Mouse (Mus musculus): ENCODE measurements around the gene Ccsap. TPM values are rescaled to one million over a fixed set of nuclear protein-coding genes. Genes with fewer than 3 reads are reported as not detected.
A peak's percentile ranks its signal among the peaks of the same experiment; 100 is the strongest.

Ccsap gene
- 6.8 and 7.1 TPM in 2 replicates for polyA plus RNA-seq (2014; fragmentation: Nextera tagmentation; extraction: Ambion mirVana)

- H3K36me3 ChIP-seq (ENCODE audit: control insufficient read depth, insufficient read depth, low read length), result no peaks in the 10 kb centered on the region
- peak within 1 kb of the TSS; percentile 68 for H3K27ac ChIP-seq (ENCODE audit: low read depth, low read length)
- H3K4me2 ChIP-seq (replicated peaks; ENCODE audit: low read depth, low read length), result peak within 1 kb of the TSS; percentile 96
- H3K9ac ChIP-seq (ENCODE audit: low read depth, low read length), result peak within 1 kb of the TSS; percentile 80
- 2% methylated on average over 48 of the region's 48 CpGs for WGBS
- 0 out of 2 replicates have a peak, but pooled peaks cover 2% of the 10 kb centered on the region for H3K4me1 ChIP-seq (replicated peaks; ENCODE audit: control insufficient read depth, insufficient read depth, low read length)
- peaks cover 11% of the 10 kb centered on the region; the same call in 1 of the 2 replicates for H3K27me3 ChIP-seq (ENCODE audit: control insufficient read depth, insufficient read depth, low read length)
- no peaks in the 10 kb centered on the region for H3K9me3 ChIP-seq (ENCODE audit: control insufficient read depth, low read length)
- peak within 1 kb of the TSS; percentile 94 for H3K4me3 ChIP-seq (ENCODE audit: low read depth, low read length)
- ATAC-seq (ENCODE audit: low FRiP score) (no peak; the same call in 1 of the 2 replicates), DNase-seq (ENCODE audit: low spot score) (no peak)
These were observed at the start of gene Ccsap for GRCm38 (mm10) chr8:123859648-123860259. Ccsap (minus strand) TSS chr8:123860209.

- no peaks in the 10 kb centered on the region for H3K27me3 ChIP-seq (ENCODE audit: control insufficient read depth, insufficient read depth, low read length)
- no peaks in the 10 kb centered on the region for H3K4me1 ChIP-seq (replicated peaks; ENCODE audit: control insufficient read depth, insufficient read depth, low read length)
- no peak for DNase-seq (ENCODE audit: low spot score)
- no peak overlapping the region for H3K4me3 ChIP-seq (ENCODE audit: low read depth, low read length)
- H3K4me2 ChIP-seq (replicated peaks; ENCODE audit: low read depth, low read length), result no peak overlapping the region
- peaks cover 4% of the 10 kb centered on the region; the same call in 1 of the 2 replicates for H3K36me3 ChIP-seq (ENCODE audit: control insufficient read depth, insufficient read depth, low read length)
- H3K9me3 ChIP-seq (ENCODE audit: control insufficient read depth, low read length), result no peaks in the 10 kb centered on the region
- ATAC-seq (ENCODE audit: low FRiP score), result no peak
- H3K9ac ChIP-seq (ENCODE audit: low read depth, low read length), result no peak overlapping the region
- 93% methylated on average over 6 of the region's 6 CpGs for WGBS
- no peak overlapping the region for H3K27ac ChIP-seq (ENCODE audit: low read depth, low read length)
These were observed 47.6 kb upstream of the Ccsap start for GRCm38 (mm10) chr8:123907604-123908003.

GRCm38 (mm10) chr8:123902653-123903052, 42.6 kb upstream of the Ccsap start:
- peaks cover 7% of the 10 kb centered on the region; the same call in 1 of the 2 replicates for H3K36me3 ChIP-seq (ENCODE audit: control insufficient read depth, insufficient read depth, low read length)
- H3K4me2 ChIP-seq (replicated peaks; ENCODE audit: low read depth, low read length), result no peak overlapping the region
- DNase-seq (ENCODE audit: low spot score), result no peak
- 89% methylated on average over 7 of the region's 7 CpGs for WGBS
- no peaks in the 10 kb centered on the region for H3K4me1 ChIP-seq (replicated peaks; ENCODE audit: control insufficient read depth, insufficient read depth, low read length)
- H3K9me3 ChIP-seq (ENCODE audit: control insufficient read depth, low read length), result no peaks in the 10 kb centered on the region
- H3K27ac ChIP-seq (ENCODE audit: low read depth, low read length), result no peak overlapping the region
- no peak overlapping the region for H3K4me3 ChIP-seq (ENCODE audit: low read depth, low read length)
- H3K27me3 ChIP-seq (ENCODE audit: control insufficient read depth, insufficient read depth, low read length), result no peaks in the 10 kb centered on the region
- ATAC-seq (ENCODE audit: low FRiP score), result no peak
- no peak overlapping the region for H3K9ac ChIP-seq (ENCODE audit: low read depth, low read length)

GRCm38 (mm10) chr8:123899366-123899765, 39.4 kb upstream of the Ccsap start:
- Histone ChIP-seq H3K4me3 (ENCODE audit: low read depth, low read length) (no peak overlapping the region), H3K9me3 (ENCODE audit: control insufficient read depth, low read length) (no peaks in the 10 kb centered on the region), H3K27ac (ENCODE audit: low read depth, low read length) (no peak overlapping the region), H3K27me3 (ENCODE audit: control insufficient read depth, insufficient read depth, low read length) (peaks cover 13% of the 10 kb centered on the region), H3K36me3 (ENCODE audit: control insufficient read depth, insufficient read depth, low read length) (0 out of 2 replicates have a peak, but pooled peaks cover 3% of the 10 kb centered on the region), H3K4me2 (replicated peaks; ENCODE audit: low read depth, low read length) (no peak overlapping the region), H3K4me1 (replicated peaks; ENCODE audit: control insufficient read depth, insufficient read depth, low read length) (no peaks in the 10 kb centered on the region), H3K9ac (ENCODE audit: low read depth, low read length) (no peak overlapping the region)
- DNase-seq (ENCODE audit: low spot score) (no peak), ATAC-seq (ENCODE audit: low FRiP score) (no peak)
- 92% methylated on average over 7 of the region's 7 CpGs for WGBS

- Histone ChIP-seq H3K27ac (ENCODE audit: low read depth, low read length) (no peak overlapping the region), H3K36me3 (ENCODE audit: control insufficient read depth, insufficient read depth, low read length) (0 out of 2 replicates have a peak, but pooled peaks cover 3% of the 10 kb centered on the region), H3K9ac (ENCODE audit: low read depth, low read length) (no peak overlapping the region), H3K4me1 (replicated peaks; ENCODE audit: control insufficient read depth, insufficient read depth, low read length) (no peaks in the 10 kb centered on the region), H3K4me2 (replicated peaks; ENCODE audit: low read depth, low read length) (no peak overlapping the region), H3K27me3 (ENCODE audit: control insufficient read depth, insufficient read depth, low read length) (peaks cover 20% of the 10 kb centered on the region), H3K9me3 (ENCODE audit: control insufficient read depth, low read length) (no peaks in the 10 kb centered on the region), H3K4me3 (ENCODE audit: low read depth, low read length) (no peak overlapping the region)
- DNase-seq (ENCODE audit: low spot score), result no peak
- WGBS, result 90% methylated on average over 5 of the region's 5 CpGs
- no peak for ATAC-seq (ENCODE audit: low FRiP score)
These were observed 38.6 kb upstream of the Ccsap start for GRCm38 (mm10) chr8:123898576-123898975.

GRCm38 (mm10) chr8:123896774-123897173, 36.8 kb upstream of the Ccsap start:
- Histone ChIP-seq H3K4me1 (replicated peaks; ENCODE audit: control insufficient read depth, insufficient read depth, low read length) (peaks cover 3% of the 10 kb centered on the region; the same call in 1 of the 2 replicates), H3K27me3 (ENCODE audit: control insufficient read depth, insufficient read depth, low read length) (peaks cover 38% of the 10 kb centered on the region), H3K4me2 (replicated peaks; ENCODE audit: low read depth, low read length) (no peak overlapping the region), H3K36me3 (ENCODE audit: control insufficient read depth, insufficient read depth, low read length) (no peaks in the 10 kb centered on the region), H3K9ac (ENCODE audit: low read depth, low read length) (no peak overlapping the region), H3K4me3 (ENCODE audit: low read depth, low read length) (no peak overlapping the region), H3K9me3 (ENCODE audit: control insufficient read depth, low read length) (no peaks in the 10 kb centered on the region), H3K27ac (ENCODE audit: low read depth, low read length) (no peak overlapping the region)
- DNase-seq (ENCODE audit: low spot score) (no peak), ATAC-seq (ENCODE audit: low FRiP score) (no peak)
- WGBS, result 63% methylated on average over 10 of the region's 10 CpGs

GRCm38 (mm10) chr8:123896366-123896761, 36.4 kb upstream of the Ccsap start:
- no peak overlapping the region for H3K4me3 ChIP-seq (ENCODE audit: low read depth, low read length)
- no peaks in the 10 kb centered on the region for H3K36me3 ChIP-seq (ENCODE audit: control insufficient read depth, insufficient read depth, low read length)
- WGBS, result 64% methylated on average over 14 of the region's 14 CpGs
- H3K27ac ChIP-seq (ENCODE audit: low read depth, low read length), result no peak overlapping the region
- no peaks in the 10 kb centered on the region for H3K9me3 ChIP-seq (ENCODE audit: control insufficient read depth, low read length)
- H3K4me2 ChIP-seq (replicated peaks; ENCODE audit: low read depth, low read length), result no peak overlapping the region
- DNase-seq (ENCODE audit: low spot score) (no peak), ATAC-seq (ENCODE audit: low FRiP score) (no peak)
- peaks cover 42% of the 10 kb centered on the region for H3K27me3 ChIP-seq (ENCODE audit: control insufficient read depth, insufficient read depth, low read length)
- peaks cover 3% of the 10 kb centered on the region; the same call in 1 of the 2 replicates for H3K4me1 ChIP-seq (replicated peaks; ENCODE audit: control insufficient read depth, insufficient read depth, low read length)
- no peak overlapping the region for H3K9ac ChIP-seq (ENCODE audit: low read depth, low read length)

GRCm38 (mm10) chr8:123895680-123896365, 35.8 kb upstream of the Ccsap start:
- peaks cover 3% of the 10 kb centered on the region; the same call in 1 of the 2 replicates for H3K4me1 ChIP-seq (replicated peaks; ENCODE audit: control insufficient read depth, insufficient read depth, low read length)
- H3K27ac ChIP-seq (ENCODE audit: low read depth, low read length), result no peak overlapping the region
- 71% methylated on average over 9 of the region's 9 CpGs for WGBS
- no peaks in the 10 kb centered on the region for H3K36me3 ChIP-seq (ENCODE audit: control insufficient read depth, insufficient read depth, low read length)
- no peak for ATAC-seq (ENCODE audit: low FRiP score)
- peaks cover 48% of the 10 kb centered on the region for H3K27me3 ChIP-seq (ENCODE audit: control insufficient read depth, insufficient read depth, low read length)
- no peaks in the 10 kb centered on the region for H3K9me3 ChIP-seq (ENCODE audit: control insufficient read depth, low read length)
- no peak overlapping the region for H3K4me2 ChIP-seq (replicated peaks; ENCODE audit: low read depth, low read length)
- H3K9ac ChIP-seq (ENCODE audit: low read depth, low read length), result no peak overlapping the region
- H3K4me3 ChIP-seq (ENCODE audit: low read depth, low read length), result no peak overlapping the region
- no peak for DNase-seq (ENCODE audit: low spot score)

All from hindbrain, embryonic 11.5 days (tissue).